Mouse (Mus musculus) kidney, postnatal 14 days (tissue): ENCODE results near the gene Arv1.
A peak's percentile ranks its signal among the peaks of the same experiment; 100 is the strongest.

Source experiments
- DNase-seq: peaks from one replicate; pipeline ENCODE4 v3.0.0; 2022; ENCODE audit warnings: mixed read lengths

Arv1 gene

GRCm38 (mm10) chr8:124721862-124722515 lies at the start of gene Arv1, which contains the start of gene Ttc13:
Arv1 (plus strand) TSS chr8:124722139.
Ttc13 (minus strand) TSS chr8:124721983.
- DNase-seq = peak; percentile 98

GRCm38 (mm10) chr8:124672345-124672744 lies 49.6 kb upstream of the Arv1 start:
- DNase-seq = no peak

GRCm38 (mm10) chr8:124676661-124677060 lies 45.3 kb upstream of the Arv1 start:
- DNase-seq = no peak

- no peak for DNase-seq
These were observed 44.9 kb upstream of the Arv1 start for GRCm38 (mm10) chr8:124677078-124677477.

GRCm38 (mm10) chr8:124677486-124677885 lies 44.5 kb upstream of the Arv1 start:
- DNase-seq = peak; percentile 87

GRCm38 (mm10) chr8:124678246-124678645 lies 43.7 kb upstream of the Arv1 start:
- DNase-seq = no peak

- DNase-seq = no peak
These were observed 40.7 kb upstream of the Arv1 start for GRCm38 (mm10) chr8:124681077-124681791.

GRCm38 (mm10) chr8:124681792-124682157 lies 40.2 kb upstream of the Arv1 start:
- no peak for DNase-seq

GRCm38 (mm10) chr8:124682218-124682617 lies 39.7 kb upstream of the Arv1 start:
- no peak for DNase-seq

- no peak for DNase-seq
These were observed 33.0 kb upstream of the Arv1 start for GRCm38 (mm10) chr8:124688899-124689298.

- no peak for DNase-seq
These were observed 30.2 kb upstream of the Arv1 start for GRCm38 (mm10) chr8:124691706-124692105.

GRCm38 (mm10) chr8:124695424-124696100 lies 26.4 kb upstream of the Arv1 start:
- no peak for DNase-seq

GRCm38 (mm10) chr8:124700271-124700670 lies 21.7 kb upstream of the Arv1 start:
- no peak for DNase-seq

GRCm38 (mm10) chr8:124701023-124701422 lies 20.9 kb upstream of the Arv1 start:
- no peak for DNase-seq

- no peak for DNase-seq
These were observed 19.8 kb upstream of the Arv1 start for GRCm38 (mm10) chr8:124702183-124702582.

GRCm38 (mm10) chr8:124703526-124703925 lies 18.4 kb upstream of the Arv1 start:
- DNase-seq = no peak

GRCm38 (mm10) chr8:124704376-124704775 lies 17.6 kb upstream of the Arv1 start:
- no peak for DNase-seq

GRCm38 (mm10) chr8:124705823-124706222 lies 16.1 kb upstream of the Arv1 start:
- no peak for DNase-seq

GRCm38 (mm10) chr8:124713207-124713606 lies 8.7 kb upstream of the Arv1 start:
- no peak for DNase-seq

- no peak for DNase-seq
These were observed 6.2 kb upstream of the Arv1 start for GRCm38 (mm10) chr8:124715736-124716135.

GRCm38 (mm10) chr8:124720133-124720532 lies 1.8 kb upstream of the Arv1 start:
- DNase-seq = no peak

GRCm38 (mm10) chr8:124720938-124721861 lies 739 bp upstream of the Arv1 start:
- DNase-seq = no peak

GRCm38 (mm10) chr8:124724301-124724700 lies 2.4 kb downstream of the Arv1 start:
- DNase-seq = no peak
